Mouse (Mus musculus): Measurements from ENCODE around the gene Abcc6. TPM values are rescaled to one million over a fixed set of nuclear protein-coding genes. Genes with fewer than 3 reads are reported as not detected.

Gene Abcc6
- total and polyA plus RNA-seq, 3 experiments: 2.2 to 10.5 (median 6.4) TPM

- TF ChIP-seq TCF12 (IDR thresholded peaks at IDR 0.05; ENCODE audit: low read depth, low read length) (no peak), MAZ (IDR thresholded peaks at IDR 0.05; ENCODE audit: low read depth, low read length) (no peak), ZNF384 (IDR thresholded peaks at IDR 0.05; ENCODE audit: low read depth, low read length) (no peak), ETS1 (conservative IDR thresholded peaks at IDR 0.05; ENCODE audit: low read depth, low read length) (peak; percentile 95), KAT2A (IDR thresholded peaks at IDR 0.05; ENCODE audit: insufficient replicate concordance, low read length) (no peak)
Measured at GRCm38 (mm10) chr7:45973271-45973687, 56.8 kb downstream of the Abcc6 start (continued).

GRCm38 (mm10) chr7:45971831-45972723 lies 58.0 kb downstream of the Abcc6 start:
- peak; percentile 34; the same call in 1 of the 2 replicates for TF ChIP-seq POLR2AphosphoS2 (IDR thresholded peaks at IDR 0.05; ENCODE audit: low read depth, low read length)
- no peak for TF ChIP-seq RCOR1 (conservative IDR thresholded peaks at IDR 0.05; ENCODE audit: low read depth, low read length)
- no peak for TF ChIP-seq ZKSCAN1 (IDR thresholded peaks at IDR 0.05; ENCODE audit: borderline replicate concordance, low read depth, low read length)
- TF ChIP-seq TCF12 (IDR thresholded peaks at IDR 0.05; ENCODE audit: low read depth, low read length): peak; percentile 89
- TF ChIP-seq UBTF (IDR thresholded peaks at IDR 0.05; ENCODE audit: low read depth, low read length): no peak
- peak; percentile 40; the same call in 1 of the 2 replicates for TF ChIP-seq HCFC1 (IDR thresholded peaks at IDR 0.05; ENCODE audit: low read depth, low read length)
- TF ChIP-seq RAD21 (IDR thresholded peaks at IDR 0.05; ENCODE audit: low read depth, low read length): no peak
- peak; percentile 87 for TF ChIP-seq MAX (IDR thresholded peaks at IDR 0.05; ENCODE audit: low read length)
- TF ChIP-seq TBP (conservative IDR thresholded peaks at IDR 0.05; ENCODE audit: low read depth, low read length): 0 out of 2 replicates have a peak, but pooled peaks have one; percentile 26
- peak; percentile 99 for TF ChIP-seq CHD1 (IDR thresholded peaks at IDR 0.05; ENCODE audit: low read depth, low read length)
- 0 out of 2 replicates have a peak, but pooled peaks have one; percentile 51 for TF ChIP-seq MAZ (IDR thresholded peaks at IDR 0.05; ENCODE audit: low read depth, low read length)
- no peak for TF ChIP-seq MAFK (IDR thresholded peaks at IDR 0.05; ENCODE audit: insufficient replicate concordance, low read length)
- TF ChIP-seq ZMIZ1 (IDR thresholded peaks at IDR 0.05; ENCODE audit: low read depth, low read length): no peak
- TF ChIP-seq E2F4 (IDR thresholded peaks at IDR 0.05; ENCODE audit: insufficient replicate concordance, low read depth, low read length): no peak
- TF ChIP-seq CTCF (conservative IDR thresholded peaks at IDR 0.05 in 1 of 2, IDR thresholded peaks at IDR 0.05 in 1 of 2; ENCODE audit: low read depth in 2 of 2, low read length in 2 of 2): peak in 1 of 2 experiments; percentile 48; a peak in 2 of 4 replicates
- peak; percentile 75 for TF ChIP-seq ELF1 (IDR thresholded peaks at IDR 0.05; ENCODE audit: low read depth, low read length)
- 0 out of 2 replicates have a peak, but pooled peaks have one; percentile 63 for TF ChIP-seq KAT2A (IDR thresholded peaks at IDR 0.05; ENCODE audit: insufficient replicate concordance, low read length)
- TF ChIP-seq POLR2A (IDR thresholded peaks at IDR 0.05; ENCODE audit: low read depth, low read length): peak; percentile 60
- TF ChIP-seq MEF2A (IDR thresholded peaks at IDR 0.05; ENCODE audit: borderline replicate concordance, low read depth, low read length): peak; percentile 86
- TF ChIP-seq MXI1 (IDR thresholded peaks at IDR 0.05; ENCODE audit: low read depth, low read length): peak; percentile 75; the same call in 1 of the 2 replicates
- TF ChIP-seq BHLHE40 (IDR thresholded peaks at IDR 0.05; ENCODE audit: low read depth, low read length): peak; percentile 57
- TF ChIP-seq IRF4 (IDR thresholded peaks at IDR 0.05; ENCODE audit: low read depth, low read length): peak; percentile 74
- TF ChIP-seq JUN (IDR thresholded peaks at IDR 0.05; ENCODE audit: insufficient read depth, low read depth, low read length): no peak; the same call in 1 of the 2 replicates
- TF ChIP-seq MYC (IDR thresholded peaks at IDR 0.05; ENCODE audit: low read depth, low read length): peak; percentile 92; the same call in 1 of the 2 replicates
- TF ChIP-seq ETS1 (conservative IDR thresholded peaks at IDR 0.05; ENCODE audit: low read depth, low read length): peak; percentile 59
- peak; percentile 68; the same call in 1 of the 2 replicates for TF ChIP-seq EP300 (IDR thresholded peaks at IDR 0.05; ENCODE audit: low read length)
- peak; percentile 46; the same call in 1 of the 2 replicates for TF ChIP-seq NELFE (IDR thresholded peaks at IDR 0.05; ENCODE audit: low read depth, low read length)
- no peak for TF ChIP-seq USF1 (IDR thresholded peaks at IDR 0.05; ENCODE audit: low read depth, low read length)
- TF ChIP-seq SIN3A (IDR thresholded peaks at IDR 0.05; ENCODE audit: low read length): peak; percentile 89; the same call in 1 of the 2 replicates
- no peaks in the 10 kb centered on the region for H3K27me3 ChIP-seq (replicated peaks)
- dilution Hi-C loops (cut with MboI; ENCODE audit: extremely low pct_ligation_motif_present, extremely low pct_unique_long_range_greater_than_20kb, low sequenced_read_pairs) (no loop called here), in situ Hi-C loops (cut with MboI; ENCODE audit: low pct_ligation_motif_present, low pct_unique_long_range_greater_than_20kb, low sequenced_read_pairs) (no loop called here)
- H3K9ac ChIP-seq (ENCODE audit: insufficient read depth, low read depth): peak overlapping the region; percentile 37
- H3K27ac ChIP-seq (ENCODE audit: insufficient read depth, low read depth): peak overlapping the region; percentile 93
- H3K4me3 ChIP-seq (replicated peaks in 1 of 3; ENCODE audit: low read depth in 2 of 3, low read length in 2 of 3, poor library complexity in 1 of 3): peak overlapping the region; percentile 59 to 66 (median 61)
- peaks cover 0 to 33% of the 10 kb centered on the region in 2 experiments for H3K36me3 ChIP-seq (replicated peaks in 1 of 2; ENCODE audit: control insufficient read depth in 1 of 2, insufficient read depth in 1 of 2, low read length in 1 of 2)
- peak overlapping the region; percentile 42; the same call in 1 of the 2 replicates for H3K4me2 ChIP-seq (ENCODE audit: insufficient read depth, low read depth, poor library complexity, severe bottlenecking)
- no peaks in the 10 kb centered on the region for H3K9me3 ChIP-seq (replicated peaks; ENCODE audit: low read length)
- DNase-seq (ENCODE audit: extremely low read depth): peak; percentile 80
- H3K4me1 ChIP-seq (ENCODE audit: control insufficient read depth in 1 of 2, insufficient read depth in 2 of 2): peaks cover 6 to 15% of the 10 kb centered on the region in 2 experiments; a peak in 3 of 4 replicates
- no peaks in the 10 kb centered on the region for H3K79me2 ChIP-seq (replicated peaks; ENCODE audit: control insufficient read depth, extremely low read depth, insufficient read depth, poor library complexity, severe bottlenecking)
